Mouse (Mus musculus) olfactory bulb, adult 2 months (tissue): ENCODE results near the gene Tmem106a. TPM values are rescaled to one million over a fixed set of nuclear protein-coding genes. Genes with fewer than 3 reads are reported as not detected.
A peak's percentile ranks its signal among the peaks of the same experiment; 100 is the strongest.
"Not testable (repeated sequence)": the region's sequence is repeated elsewhere in the genome, so short reads cannot be mapped to it uniquely, and the experiment has no call there.

ENCODE experiments used
- H3K27ac ChIP-seq: fragments of 200-500 bp; 2 replicates; pipeline ENCODE4 v1.5.1; 2012; ENCODE audit warnings: low read depth, low read length; ENCODE audit not compliant: insufficient read depth
- H3K4me1 ChIP-seq: fragments of 200-500 bp; 2 replicates; pipeline ENCODE4 v1.6.1; 2012; ENCODE audit warnings: low read length; ENCODE audit not compliant: control insufficient read depth, insufficient read depth
- H3K4me3 ChIP-seq: fragments of 200-500 bp; 2 replicates; pipeline ENCODE4 v1.5.1; 2012; ENCODE audit warnings: mild to moderate bottlenecking, low read depth, low read length, moderate library complexity; ENCODE audit not compliant: insufficient read depth
- CTCF ChIP-seq: fragments of 200-500 bp; IDR thresholded peaks from 2 replicates; pipeline ENCODE4 v1.5.1; 2012; ENCODE audit warnings: low read depth, mild to moderate bottlenecking, low read length, moderate library complexity; ENCODE audit not compliant: insufficient read depth
- POLR2A ChIP-seq: fragments of 200-500 bp; IDR thresholded peaks from 2 replicates; pipeline ENCODE4 v1.6.1; 2012; ENCODE audit warnings: mild to moderate bottlenecking, low read depth, low read length, moderate library complexity; ENCODE audit not compliant: insufficient read depth
- WGBS: fragments of 180-500 bp; shearing (Covaris S2); methylation state at CpG from one replicate; pipeline ENCODE4 v1.1.7; 2018; 5-methylcytosine and 5-hydroxymethylcytosine counted together
- polyA plus RNA-seq: library from polyadenylated mRNA; stranded (reverse); fragments of >200 nt; gene quantifications from 2 replicates; pipeline ENCODE4 v1.2.4, GENCODE M21; 2012; ENCODE audit warnings: low replicate concordance; ENCODE audit not compliant: missing spikeins, insufficient read depth, insufficient read length

Tmem106a gene
- polyA plus RNA-seq, 1 experiment: not detected

DNA sequence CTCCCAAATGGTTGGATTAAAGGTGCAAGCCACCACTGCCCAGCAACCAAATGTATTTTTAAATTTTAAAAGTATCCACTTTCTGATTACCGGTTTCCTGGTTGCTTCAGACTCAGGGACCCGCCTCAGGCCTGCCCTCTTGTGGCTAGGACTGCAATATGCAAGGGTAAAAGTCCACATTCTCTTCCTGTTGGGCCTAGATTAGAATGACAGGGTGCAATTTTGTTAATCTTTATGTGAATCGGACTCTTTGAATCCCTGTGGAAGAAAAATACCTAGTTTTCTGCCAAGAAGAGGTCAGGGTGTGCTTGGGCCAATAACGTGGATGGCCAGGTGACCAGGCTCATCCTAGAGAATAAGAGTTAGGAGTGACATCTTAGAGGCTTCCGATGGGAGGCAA lies 7.4 kb downstream of the Tmem106a start:
- no peak overlapping the region for H3K27ac ChIP-seq
- TF ChIP-seq POLR2A: no peak
- TF ChIP-seq CTCF: no peak
- 27% methylated on average over 5 of the region's 5 CpGs for WGBS
- peaks cover 4% of the 10 kb centered on the region for H3K4me1 ChIP-seq
- no peak overlapping the region for H3K4me3 ChIP-seq

DNA sequence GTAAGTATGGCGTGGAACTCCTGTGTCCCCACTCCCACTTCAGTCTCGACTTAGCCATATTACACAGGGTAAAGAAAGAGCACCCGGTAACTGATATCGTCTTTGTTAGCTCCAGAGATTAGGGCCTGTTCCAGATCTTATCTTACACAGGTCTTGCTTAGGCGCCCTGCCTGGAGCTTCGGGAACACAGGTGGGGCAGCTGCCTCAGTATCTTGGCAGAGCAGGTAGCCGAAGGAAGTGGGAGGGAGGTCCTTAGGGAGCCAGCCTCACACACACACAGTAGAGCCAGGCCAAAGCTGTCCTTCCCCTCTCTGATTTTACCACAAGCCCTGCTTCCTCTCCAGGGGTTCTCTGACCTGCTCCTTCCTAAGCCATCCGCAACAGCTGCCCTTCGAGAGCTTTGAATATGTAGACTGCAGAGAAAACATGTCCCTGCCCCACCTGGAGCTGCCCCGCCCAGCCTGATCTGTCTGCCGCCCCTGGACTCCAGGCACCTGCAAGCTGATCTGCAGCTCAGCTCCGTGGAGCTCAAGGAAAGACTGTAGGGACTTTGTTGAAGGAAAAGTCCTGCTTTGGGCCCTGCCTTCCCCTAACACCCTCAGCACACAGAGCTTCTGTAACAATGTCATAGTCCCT lies 8.1 kb downstream of the Tmem106a start:
- no peak for TF ChIP-seq POLR2A
- TF ChIP-seq CTCF: no peak
- 88% methylated on average over 12 of the region's 12 CpGs for WGBS
- Histone ChIP-seq H3K4me1 (peaks cover 4% of the 10 kb centered on the region), H3K4me3 (no peak overlapping the region), H3K27ac (no peak overlapping the region)

DNA sequence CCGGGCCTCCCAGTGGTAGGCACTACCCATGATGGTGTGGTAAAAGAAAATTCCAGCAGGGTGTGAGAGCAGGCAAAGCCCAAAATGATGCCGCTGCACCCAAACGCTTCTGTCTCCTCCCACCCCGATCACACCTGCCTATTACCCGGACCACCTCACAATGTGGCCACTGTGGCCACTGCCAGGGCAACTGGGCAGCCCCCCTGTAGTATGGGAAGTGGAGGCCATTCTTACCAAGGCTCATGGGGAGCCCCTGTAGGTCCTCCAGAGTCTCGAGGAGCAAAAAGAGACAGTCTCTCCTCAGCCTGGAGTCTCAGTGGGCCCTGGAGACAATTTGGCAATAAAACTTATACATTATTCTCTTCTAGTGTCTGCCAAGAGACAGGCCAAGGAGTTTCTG lies 17.1 kb downstream of the Tmem106a start, which contains the start of gene Gm11634:
TSS of gene Gm11634 (minus strand) at position 101 of the 400 bp plus-strand sequence.
- WGBS: 81% methylated on average over 6 of the region's 6 CpGs
- no peak within 1 kb of the TSS for H3K4me3 ChIP-seq
- no peaks in the 10 kb centered on the region for H3K4me1 ChIP-seq
- H3K27ac ChIP-seq: no peak within 1 kb of the TSS
- no peak for TF ChIP-seq POLR2A
- TF ChIP-seq CTCF: no peak

DNA sequence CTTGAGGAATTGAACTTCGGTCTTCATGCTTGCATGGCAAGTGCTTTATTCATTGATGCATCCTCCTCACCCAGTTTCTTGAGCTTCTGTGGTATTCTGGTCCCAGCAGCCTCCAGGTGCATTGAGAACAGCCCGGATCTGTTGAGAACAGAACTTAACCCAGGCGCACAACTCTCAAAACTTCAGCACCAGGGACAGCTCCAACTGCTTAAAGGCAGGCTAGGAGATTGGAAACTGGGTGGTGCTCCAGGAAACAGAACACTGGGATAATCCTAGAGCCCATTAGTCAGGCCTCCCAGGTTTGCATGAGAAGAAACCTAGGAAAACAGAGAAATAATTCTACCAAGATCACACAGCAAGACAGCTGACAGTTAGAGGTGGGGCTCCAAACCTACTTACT lies 20.4 kb downstream of the Tmem106a start:
- no peak overlapping the region for H3K4me3 ChIP-seq
- TF ChIP-seq POLR2A (no peak), CTCF (no peak)
- WGBS: 32% methylated on average over 3 of the region's 3 CpGs
- H3K27ac ChIP-seq: no peak overlapping the region
- H3K4me1 ChIP-seq: no peaks in the 10 kb centered on the region; the same call in 1 of the 2 replicates

DNA sequence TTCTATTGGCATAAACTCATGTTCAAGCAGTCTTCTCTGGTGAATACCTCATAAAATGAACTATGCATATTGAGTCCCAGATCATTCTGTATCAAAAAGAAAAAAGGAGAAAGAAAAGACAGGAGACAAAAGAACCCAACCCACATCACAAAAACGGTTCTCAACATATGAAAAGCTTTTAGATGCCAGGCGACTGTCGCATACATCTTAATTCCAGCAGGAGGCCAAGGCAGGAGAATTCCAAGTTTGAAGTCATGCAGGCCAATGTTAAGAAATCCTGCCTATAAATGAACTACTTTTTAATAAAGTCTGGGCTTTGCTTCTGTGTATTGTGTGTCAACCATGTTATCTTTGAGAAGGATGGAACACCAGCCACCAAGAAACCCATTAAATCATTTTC lies 22.1 kb downstream of the Tmem106a start:
- no peak overlapping the region for H3K4me3 ChIP-seq
- WGBS: 29% methylated on average over 3 of the region's 3 CpGs
- TF ChIP-seq POLR2A: no peak
- TF ChIP-seq CTCF: no peak
- H3K27ac ChIP-seq: no peak overlapping the region
- H3K4me1 ChIP-seq: no peaks in the 10 kb centered on the region; the same call in 1 of the 2 replicates

DNA sequence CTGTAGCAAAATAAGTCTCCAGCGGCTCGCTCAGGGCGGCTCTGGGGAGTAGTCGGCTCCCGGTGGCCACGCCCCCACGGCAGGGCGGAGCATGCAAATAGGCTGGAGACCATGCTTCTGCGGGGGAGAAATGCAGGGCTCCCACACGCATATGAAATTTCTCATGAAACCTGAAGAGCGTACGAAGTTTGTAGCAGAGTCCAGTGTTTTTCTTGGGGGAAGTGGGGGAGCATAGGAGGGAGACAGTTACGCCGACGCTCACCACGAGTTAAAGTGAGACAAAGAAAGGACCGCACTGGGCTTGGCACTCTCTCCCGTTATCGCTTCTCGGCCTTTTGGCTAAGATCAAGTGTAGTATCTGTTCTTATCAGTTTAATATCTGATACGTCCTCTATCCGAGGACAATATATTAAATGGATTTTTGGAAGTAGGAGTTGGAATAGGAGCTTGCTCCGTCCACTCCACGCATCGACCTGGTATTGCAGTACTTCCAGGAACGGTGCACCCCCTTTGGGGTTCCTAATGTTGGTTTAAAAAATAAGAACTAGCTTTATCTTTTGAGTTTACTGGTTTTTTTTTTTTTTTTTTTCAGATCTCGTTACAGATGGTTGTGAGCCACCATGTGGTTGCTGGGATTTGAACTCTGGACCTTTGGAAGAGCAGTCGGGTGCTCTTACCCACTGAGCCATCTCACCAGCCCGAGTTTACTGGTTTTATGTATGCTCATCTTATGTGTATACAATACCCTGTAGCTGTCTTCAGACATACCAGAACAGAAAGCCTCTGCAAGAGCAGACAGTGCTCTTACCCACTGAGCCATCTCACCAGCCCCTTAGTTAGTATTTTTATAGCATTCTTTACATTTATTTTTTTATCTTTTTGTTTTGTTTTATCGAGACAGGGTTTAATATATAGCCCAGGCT lies 22.8 kb downstream of the Tmem106a start:
- WGBS: 3% methylated on average over 30 of the region's 30 CpGs
- H3K27ac ChIP-seq, H3K4me1 ChIP-seq: not testable (repeated sequence)
- H3K4me3 ChIP-seq: peak overlapping the region; percentile 51

DNA sequence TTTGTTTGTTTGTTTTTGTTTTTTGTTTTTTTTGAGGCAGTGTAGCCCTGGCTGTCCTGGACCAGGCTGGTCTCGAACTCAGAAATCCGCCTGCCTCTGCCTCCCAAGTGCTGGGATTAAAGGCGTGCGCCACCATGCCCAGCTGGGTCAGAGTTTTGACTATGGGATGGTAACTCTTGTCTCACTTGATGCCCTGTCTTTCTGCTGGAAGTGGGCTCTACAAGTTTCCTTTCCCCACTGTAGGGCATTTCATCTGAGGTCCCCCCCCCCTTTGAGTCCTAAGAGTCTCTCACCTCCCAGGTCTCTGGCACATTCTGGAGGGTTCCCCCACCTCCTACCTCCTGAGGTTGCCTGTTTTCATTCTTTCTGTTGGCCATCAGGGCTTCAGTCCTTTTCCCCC lies 25.1 kb downstream of the Tmem106a start:
- 91% methylated on average over 4 of the region's 4 CpGs for WGBS
- not testable (repeated sequence) for H3K27ac ChIP-seq, H3K4me1 ChIP-seq, H3K4me3 ChIP-seq

DNA sequence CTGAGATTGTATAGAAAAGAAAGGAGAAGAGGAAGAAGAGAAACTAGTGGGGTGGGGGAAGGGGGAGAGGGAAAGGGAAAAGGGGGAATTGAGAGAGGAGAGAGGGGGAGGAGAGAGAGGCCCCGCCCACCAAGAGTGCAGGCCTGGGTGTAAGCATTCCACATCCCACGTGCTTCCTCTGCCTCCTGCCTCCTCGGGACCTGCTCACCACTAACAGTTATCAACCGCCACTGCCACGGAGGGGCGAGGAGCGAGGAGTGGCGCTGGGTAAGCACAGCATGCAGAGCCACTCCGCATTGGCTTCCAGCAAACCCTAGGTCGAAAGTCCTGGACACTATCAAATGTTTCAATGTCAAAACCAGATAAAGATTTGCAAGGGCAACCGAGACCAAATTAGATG lies 28.4 kb downstream of the Tmem106a start:
- Histone ChIP-seq H3K4me1 (no peaks in the 10 kb centered on the region), H3K4me3 (no peak overlapping the region), H3K27ac (no peak overlapping the region)
- WGBS: 39% methylated on average over 11 of the region's 11 CpGs
- TF ChIP-seq POLR2A (no peak), CTCF (no peak)

DNA sequence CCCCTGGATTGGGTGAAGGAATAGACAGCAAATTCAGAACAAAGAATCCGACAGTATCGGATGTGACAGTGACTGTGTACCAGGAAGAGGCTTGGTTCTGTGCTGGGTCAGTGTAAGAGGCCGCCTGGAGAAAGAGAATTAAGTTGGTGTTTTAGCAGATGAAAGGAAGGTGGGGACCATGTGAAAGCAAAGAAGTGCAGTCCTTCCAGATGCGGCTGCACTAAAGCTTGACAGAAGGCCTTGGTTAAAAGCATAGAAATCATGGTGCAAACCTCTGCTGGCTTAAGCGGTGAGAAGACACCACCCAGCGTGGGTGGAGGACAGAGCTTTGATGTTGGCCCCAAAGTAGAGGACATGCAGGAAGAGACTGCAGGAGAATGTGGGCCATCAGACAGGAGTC lies 31.6 kb downstream of the Tmem106a start:
- TF ChIP-seq CTCF (no peak), POLR2A (no peak)
- peaks cover 16% of the 10 kb centered on the region for H3K4me1 ChIP-seq
- H3K4me3 ChIP-seq: no peak overlapping the region
- whole genome bisulfite sequencing: 84% methylated on average over 6 of the region's 6 CpGs
- no peak overlapping the region for H3K27ac ChIP-seq

DNA sequence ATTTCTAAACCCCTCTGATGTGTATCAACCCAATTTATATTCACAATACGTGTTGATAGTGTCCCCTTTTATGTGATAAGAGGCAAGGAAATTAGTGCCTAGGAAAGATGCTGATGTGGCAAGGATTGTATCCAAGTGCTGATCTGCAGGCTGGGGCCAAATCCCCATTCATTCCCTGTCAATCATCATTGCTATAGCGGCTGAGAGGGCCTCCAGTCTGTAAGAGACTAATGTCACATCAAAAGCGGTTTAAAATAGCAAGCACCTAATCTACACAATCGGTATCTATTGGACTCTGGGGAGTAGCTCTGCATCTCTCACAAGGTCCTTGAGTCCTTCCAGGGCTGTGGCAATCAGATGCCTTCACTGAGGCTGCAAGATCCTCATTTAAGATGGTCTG lies 32.1 kb downstream of the Tmem106a start:
- 56% methylated on average over 4 of the region's 4 CpGs for WGBS
- H3K4me1 ChIP-seq: peaks cover 16% of the 10 kb centered on the region
- TF ChIP-seq POLR2A (no peak), CTCF (no peak)
- no peak overlapping the region for H3K4me3 ChIP-seq
- H3K27ac ChIP-seq: no peak overlapping the region
